Mouse (Mus musculus) G1E (cell line): ENCODE results near the gene Herpud1. TPM values are rescaled to one million over a fixed set of nuclear protein-coding genes. Genes with fewer than 3 reads are reported as not detected.

ENCODE experiments used
- ATAC-seq: 2 replicates; pipeline ENCODE4 v1.8.0; 2016; ENCODE audit warnings: mild to moderate bottlenecking; ENCODE audit not compliant: insufficient number of reproducible peaks, poor library complexity, low FRiP score, severe bottlenecking; ENCODE audit errors: extremely low read depth
- DNase-seq: peaks from one replicate; pipeline ENCODE4 v3.0.0; 2012; ENCODE audit warnings: low spot score
- H3K27me3 ChIP-seq: 2 replicates; pipeline ENCODE4 v1.6.1; 2012; ENCODE audit warnings: mild to moderate bottlenecking, low read length, inconsistent platforms; ENCODE audit not compliant: insufficient read depth
- H3K36me3 ChIP-seq: replicated peaks from 2 replicates; pipeline ENCODE3; 2012; ENCODE audit warnings: mild to moderate bottlenecking, inconsistent platforms
- H3K4me1 ChIP-seq: 2 replicates; pipeline ENCODE4 v1.6.1; 2012; ENCODE audit warnings: low read depth, low read length, inconsistent platforms, mixed read lengths; ENCODE audit not compliant: insufficient read depth
- H3K4me3 ChIP-seq: 2 replicates; pipeline ENCODE4 v1.5.1; 2012; ENCODE audit warnings: low read depth, mild to moderate bottlenecking, inconsistent platforms, low read length, moderate library complexity, mixed read lengths
- H3K9me3 ChIP-seq: replicated peaks from 2 replicates; pipeline ENCODE4 v1.6.1; 2012; ENCODE audit warnings: inconsistent platforms
- CTCF ChIP-seq: IDR thresholded peaks from 2 replicates; pipeline ENCODE4 v1.5.1; 2012; ENCODE audit warnings: low read depth, low read length, inconsistent platforms, mixed read lengths
- GATA1 ChIP-seq: IDR thresholded peaks from 2 replicates; pipeline ENCODE4 v1.6.1; 2012; ENCODE audit warnings: borderline replicate concordance, low read length, inconsistent platforms, mixed read lengths
- GATA2 ChIP-seq: IDR thresholded peaks from 2 replicates; pipeline ENCODE4 v1.6.1; 2012; ENCODE audit warnings: low read depth, low read length, inconsistent platforms, borderline replicate concordance
- POLR2AphosphoS5 ChIP-seq: IDR thresholded peaks from 2 replicates; pipeline ENCODE4 v1.6.1; 2012; ENCODE audit warnings: low read depth, low read length, inconsistent platforms; ENCODE audit not compliant: insufficient replicate concordance
- TAL1 ChIP-seq: conservative IDR thresholded peaks from 2 replicates; pipeline ENCODE4 v1.6.1; 2012; ENCODE audit warnings: low read depth, low read length, inconsistent platforms, mixed read lengths
- polyA plus RNA-seq: library from polyadenylated mRNA; stranded (reverse); fragments of >175 nt; gene quantifications from 2 replicates; pipeline ENCODE4 v1.2.3, GENCODE M21; 2012
- total RNA-seq, 2 experiments: library from RNA; stranded (forward) in 1 of 2; stranded (reverse) in 1 of 2; fragments of 200-1000 nt in 1 of 2; fragments of >200 nt in 1 of 2; fragmentation: Nextera tagmentation in 1 of 2; gene quantifications; 2 replicates each; pipeline ENCODE4 v1.2.3; 2014 to 2017

Gene Herpud1
- total and polyA plus RNA-seq, 3 experiments: 46.6 to 59.5 (median 54.7) TPM

DNA sequence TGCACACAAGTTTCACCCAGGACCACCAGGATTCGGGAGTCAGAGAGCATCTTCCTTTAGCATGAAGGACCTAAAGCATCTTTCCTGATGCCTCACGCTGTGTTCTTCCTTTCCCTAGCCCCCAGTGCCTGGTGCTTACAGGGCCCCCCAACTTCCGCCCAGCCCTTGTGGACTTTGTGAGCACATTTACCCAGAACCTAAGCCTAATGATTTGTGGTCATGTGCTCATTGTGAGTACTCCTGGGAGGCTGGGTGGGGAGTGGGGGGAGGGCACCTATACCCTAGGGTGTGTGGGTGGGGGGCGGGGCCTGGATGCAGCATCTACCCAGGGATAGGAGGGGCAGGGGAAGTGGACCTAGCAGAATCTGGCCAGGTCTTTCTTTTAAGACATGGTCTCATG lies 40.6 kb upstream of the Herpud1 start:
- DNase-seq (no peak), ATAC-seq (no peak)
- Histone ChIP-seq H3K4me3 (no peak overlapping the region), H3K36me3 (no peaks in the 10 kb centered on the region), H3K9me3 (no peaks in the 10 kb centered on the region), H3K4me1 (0 out of 2 replicates have a peak, but pooled peaks cover 2% of the 10 kb centered on the region), H3K27me3 (peaks cover 30% of the 10 kb centered on the region; the same call in 1 of the 2 replicates)
- TF ChIP-seq TAL1 (no peak), GATA1 (no peak), CTCF (no peak), POLR2AphosphoS5 (no peak)

DNA sequence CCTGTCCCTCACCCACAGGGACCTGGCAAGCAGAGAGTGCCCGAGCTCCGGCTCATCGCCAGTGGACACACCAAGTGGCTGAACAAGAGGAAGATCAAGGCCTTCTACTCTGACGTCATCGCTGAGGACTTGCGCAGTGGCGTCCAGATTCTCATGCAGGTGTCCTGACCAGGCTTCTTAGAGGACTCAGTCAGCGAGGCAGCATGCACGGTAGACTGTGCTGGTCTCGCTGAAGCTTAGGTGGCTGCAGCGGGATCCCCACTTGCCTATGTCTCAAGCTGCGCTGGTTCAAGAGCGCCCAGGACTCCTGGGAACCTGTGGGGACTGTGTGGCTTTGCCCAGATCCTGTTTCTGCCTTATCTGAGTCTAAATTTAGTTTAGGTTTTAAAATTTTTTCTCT lies 40.0 kb upstream of the Herpud1 start:
- no peak for TF ChIP-seq GATA1
- no peak for TF ChIP-seq POLR2AphosphoS5
- TF ChIP-seq CTCF: no peak
- TF ChIP-seq TAL1: no peak
- no peak for TF ChIP-seq GATA2
- no peak overlapping the region for H3K4me3 ChIP-seq
- no peaks in the 10 kb centered on the region for H3K36me3 ChIP-seq
- DNase-seq (no peak), ATAC-seq (no peak)
- H3K27me3 ChIP-seq: peaks cover 30% of the 10 kb centered on the region; the same call in 1 of the 2 replicates
- H3K9me3 ChIP-seq: no peaks in the 10 kb centered on the region
- 0 out of 2 replicates have a peak, but pooled peaks cover 2% of the 10 kb centered on the region for H3K4me1 ChIP-seq

DNA sequence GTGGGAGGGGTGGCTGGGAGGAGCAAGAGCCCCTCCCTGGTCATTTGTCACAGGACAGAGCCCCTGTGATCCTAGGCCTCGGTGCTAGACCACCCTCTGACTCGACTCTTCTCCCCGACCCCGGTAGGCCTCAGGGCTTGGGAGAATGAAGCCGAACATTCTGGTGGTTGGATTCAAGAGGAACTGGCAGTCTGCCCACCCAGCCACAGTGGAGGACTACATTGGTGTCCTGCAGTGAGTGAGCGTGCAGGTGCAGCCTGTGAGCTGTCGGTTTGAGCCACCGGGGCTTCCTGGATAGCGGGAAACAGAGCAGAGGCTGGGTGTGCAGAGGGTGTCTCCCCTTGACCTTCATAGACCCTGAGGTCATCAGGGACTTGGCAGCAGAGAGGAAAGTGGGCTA lies 37.8 kb upstream of the Herpud1 start:
- Histone ChIP-seq H3K4me1 (0 out of 2 replicates have a peak, but pooled peaks cover 2% of the 10 kb centered on the region), H3K4me3 (no peak overlapping the region), H3K27me3 (peaks cover 22% of the 10 kb centered on the region; the same call in 1 of the 2 replicates), H3K9me3 (no peaks in the 10 kb centered on the region), H3K36me3 (no peaks in the 10 kb centered on the region)
- no peak for TF ChIP-seq POLR2AphosphoS5
- no peak for TF ChIP-seq TAL1
- no peak for TF ChIP-seq GATA2
- no peak for TF ChIP-seq GATA1
- no peak for TF ChIP-seq CTCF
- ATAC-seq (no peak), DNase-seq (no peak)

DNA sequence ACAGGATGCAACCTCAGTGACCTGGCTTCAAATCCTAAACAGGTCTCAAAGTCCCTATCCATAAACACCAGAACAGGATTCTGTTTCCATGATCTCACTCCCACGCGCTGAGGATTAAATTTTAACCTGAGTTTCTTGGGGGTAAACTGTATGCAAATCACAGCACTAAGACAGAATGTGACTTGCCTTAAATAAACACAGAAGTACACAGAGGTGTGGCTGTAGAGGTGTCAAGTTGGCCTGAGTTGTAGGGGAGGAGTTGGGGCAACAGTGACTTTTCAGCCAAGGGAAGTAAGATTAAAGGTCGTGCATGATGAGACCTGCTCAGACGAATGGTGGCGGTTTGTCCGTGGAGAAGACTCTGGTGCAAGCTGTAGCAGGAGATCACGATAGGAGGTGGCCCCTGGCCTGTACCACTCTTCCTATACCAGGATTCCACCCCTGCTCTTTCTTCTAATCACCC lies 32.1 kb upstream of the Herpud1 start:
- DNase-seq (no peak), ATAC-seq (no peak)
- TF ChIP-seq GATA2: no peak
- TF ChIP-seq CTCF: no peak
- TF ChIP-seq TAL1: no peak
- no peak for TF ChIP-seq POLR2AphosphoS5
- TF ChIP-seq GATA1: no peak

DNA sequence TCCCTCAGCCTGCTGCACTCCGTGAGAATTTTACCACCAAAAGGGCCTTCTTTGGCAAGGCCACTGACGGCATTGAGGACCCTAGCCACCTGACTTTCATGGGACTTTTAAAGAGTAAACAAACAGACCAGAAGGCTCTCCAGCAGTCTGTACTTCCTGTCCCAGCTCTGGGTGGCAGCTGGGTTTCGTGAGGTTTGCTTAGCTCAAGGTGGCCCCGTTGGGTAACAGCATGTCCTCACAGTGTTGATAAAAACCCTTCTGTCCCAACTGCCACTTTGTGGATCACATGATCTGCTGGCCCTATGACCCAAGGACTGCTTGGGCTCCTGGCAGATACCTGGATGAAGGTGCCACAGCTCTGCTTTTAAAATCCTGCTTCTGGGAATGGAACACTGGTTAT lies 31.7 kb upstream of the Herpud1 start:
- H3K4me3 ChIP-seq: no peak overlapping the region
- no peaks in the 10 kb centered on the region for H3K9me3 ChIP-seq
- peaks cover 32% of the 10 kb centered on the region for H3K27me3 ChIP-seq
- no peak for TF ChIP-seq GATA2
- no peak for TF ChIP-seq POLR2AphosphoS5
- H3K36me3 ChIP-seq: no peaks in the 10 kb centered on the region
- DNase-seq: no peak
- no peak for ATAC-seq
- H3K4me1 ChIP-seq: no peaks in the 10 kb centered on the region

More for the DNA sequence above, 32.1 kb upstream of the Herpud1 start:
- Histone ChIP-seq H3K27me3 (peaks cover 31% of the 10 kb centered on the region), H3K4me3 (no peak overlapping the region), H3K9me3 (no peaks in the 10 kb centered on the region), H3K36me3 (no peaks in the 10 kb centered on the region), H3K4me1 (no peaks in the 10 kb centered on the region)

DNA sequence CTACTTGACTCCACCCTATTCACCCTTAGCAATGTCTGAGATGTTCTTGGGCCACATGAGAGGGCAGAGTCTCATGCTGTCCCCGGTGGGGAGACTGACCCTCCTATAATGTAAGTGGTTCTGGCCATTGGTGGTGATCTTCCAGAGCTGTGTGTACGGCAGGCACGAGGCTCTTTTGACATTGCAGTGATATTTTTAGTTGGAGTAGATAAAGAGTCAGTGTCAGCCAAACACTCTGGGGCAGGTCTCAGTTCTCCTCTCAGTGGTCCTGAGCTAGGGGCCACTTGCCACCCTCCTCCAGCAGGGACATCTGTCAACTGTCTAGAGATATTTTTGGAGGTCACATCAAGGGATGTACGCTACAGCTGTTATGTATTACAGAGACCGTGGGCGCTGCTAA lies 29.0 kb upstream of the Herpud1 start:
- peaks cover 36% of the 10 kb centered on the region for H3K27me3 ChIP-seq
- TF ChIP-seq GATA1: no peak
- H3K4me3 ChIP-seq: no peak overlapping the region
- no peaks in the 10 kb centered on the region for H3K36me3 ChIP-seq
- H3K4me1 ChIP-seq: no peaks in the 10 kb centered on the region
- DNase-seq (no peak), ATAC-seq (no peak)
- no peaks in the 10 kb centered on the region for H3K9me3 ChIP-seq

DNA sequence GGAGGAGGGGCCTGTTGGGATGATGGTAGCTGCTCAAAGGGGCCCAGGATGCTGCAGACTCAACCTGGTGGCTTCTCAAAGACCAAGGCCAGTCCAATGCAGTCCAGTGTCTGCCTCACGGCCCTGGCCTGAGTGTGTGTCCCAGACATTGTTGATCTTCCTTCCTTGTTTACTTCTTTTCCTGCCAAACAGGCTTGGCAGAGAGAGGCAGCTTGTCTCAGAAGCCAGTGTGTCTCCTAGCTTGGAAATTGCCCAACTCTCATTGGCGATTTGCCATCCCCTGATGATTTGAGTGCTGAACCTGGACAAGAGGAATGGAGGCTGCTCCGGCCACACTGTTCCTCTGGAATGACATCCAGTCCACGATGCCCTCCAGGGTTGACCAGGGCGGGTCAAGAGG lies 27.7 kb upstream of the Herpud1 start:
- ATAC-seq (no peak), DNase-seq (no peak)
- TF ChIP-seq POLR2AphosphoS5: no peak
- no peak for TF ChIP-seq GATA1
- TF ChIP-seq TAL1: no peak
- no peak for TF ChIP-seq CTCF
- TF ChIP-seq GATA2: no peak
- peaks cover 36% of the 10 kb centered on the region for H3K27me3 ChIP-seq
- H3K36me3 ChIP-seq: no peaks in the 10 kb centered on the region
- no peaks in the 10 kb centered on the region for H3K4me1 ChIP-seq
- no peaks in the 10 kb centered on the region for H3K9me3 ChIP-seq
- H3K4me3 ChIP-seq: no peak overlapping the region
